Mouse (Mus musculus) retina, postnatal 1 day (tissue): ENCODE measurements at regions not wholly inside any gene's neighbourhood (a gene's known extent, or its start where the extent isn't known, plus 50 kb on each side); places are given as distances from the start of the nearest gene placed in this dataset.
A peak's percentile ranks its signal among the peaks of the same experiment; 100 is the strongest.

Experiments used
- DNase-seq: peaks from one replicate; pipeline ENCODE4 v3.0.0-alpha.2; 2012

- DNase-seq, result no peak
Measured at GRCm38 (mm10) chr4:34105251-34105650, 55.3 kb upstream of the Spaca1 start.

GRCm38 (mm10) chr4:34114323-34114722 lies 64.3 kb upstream of the Spaca1 start:
- no peak for DNase-seq

DNA sequence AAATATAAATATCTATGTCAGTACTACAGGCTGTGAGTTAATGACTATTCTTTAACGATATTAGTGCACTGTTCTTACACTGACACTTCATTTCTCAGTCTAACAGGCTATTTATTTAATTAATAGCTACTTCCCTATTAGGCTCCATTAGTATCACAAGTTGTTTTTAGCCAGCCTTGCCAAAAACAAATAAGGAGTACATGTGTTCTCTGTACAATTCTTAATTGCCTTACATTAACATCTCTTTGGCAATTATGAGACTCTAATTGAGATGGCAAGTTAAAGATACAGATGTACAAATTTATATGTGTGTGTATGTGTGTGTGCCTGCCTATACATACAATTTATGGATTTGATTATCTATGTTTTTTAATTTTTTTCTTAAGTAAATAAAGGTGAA lies 67.1 kb upstream of the Spaca1 start:
- no peak for DNase-seq

DNA sequence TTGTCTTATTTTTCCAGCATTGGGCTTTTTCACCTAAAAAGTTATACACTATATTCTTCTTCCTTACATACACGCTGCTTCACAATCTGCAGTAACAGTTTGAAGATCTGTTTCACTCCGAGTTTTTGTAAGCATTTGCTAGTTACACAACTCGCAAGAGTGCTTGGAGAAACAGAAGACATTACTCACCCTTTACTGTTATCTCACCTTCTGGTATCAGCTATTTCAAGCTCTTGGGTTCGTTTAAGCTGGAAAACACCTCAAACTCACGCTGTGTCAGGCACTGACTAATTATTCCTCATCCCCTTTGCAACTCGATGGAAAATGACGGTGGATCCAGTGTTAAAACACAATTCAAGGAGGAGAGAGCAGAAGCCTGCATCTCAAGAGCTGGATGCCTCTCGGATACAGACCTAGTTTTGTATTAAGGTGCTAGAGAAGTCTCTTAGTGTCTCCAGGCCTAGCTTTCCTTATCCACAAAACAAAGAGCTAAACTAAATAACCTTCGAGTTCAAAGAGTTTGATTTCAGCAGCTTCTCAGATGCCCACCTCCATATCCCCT lies 73.0 kb upstream of the Spaca1 start:
- no peak for DNase-seq

DNA sequence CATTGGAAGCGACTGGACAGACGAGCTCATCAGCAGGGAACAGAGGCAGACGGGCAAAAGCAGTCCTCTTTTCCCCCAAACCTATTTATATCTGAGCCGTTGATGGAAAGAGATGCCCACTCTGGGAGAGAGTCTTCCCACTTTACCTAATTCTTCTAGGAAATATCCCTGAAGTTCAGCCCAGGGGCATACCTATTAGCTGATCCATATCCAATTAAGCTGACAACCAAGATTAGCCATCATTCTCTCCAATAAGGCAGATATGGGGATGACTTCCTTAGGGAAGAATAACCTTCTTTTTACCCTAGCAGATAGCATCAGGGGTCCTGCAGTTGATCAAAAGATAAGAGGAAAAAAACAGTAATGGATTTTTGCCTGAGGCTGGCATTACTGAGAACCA lies 78.2 kb upstream of the Spaca1 start:
- peak; percentile 19 for DNase-seq

- peak; percentile 6 for DNase-seq
Measured at GRCm38 (mm10) chr4:34146133-34146867, 96.3 kb upstream of the Spaca1 start.

GRCm38 (mm10) chr4:34148956-34149739 lies 99.2 kb upstream of the Spaca1 start:
- DNase-seq, result peak; percentile 6

GRCm38 (mm10) chr4:34151605-34152347 lies 101.8 kb upstream of the Spaca1 start:
- peak; percentile 33 for DNase-seq

GRCm38 (mm10) chr4:34155501-34155900 lies 105.5 kb upstream of the Spaca1 start:
- DNase-seq, result no peak

DNA sequence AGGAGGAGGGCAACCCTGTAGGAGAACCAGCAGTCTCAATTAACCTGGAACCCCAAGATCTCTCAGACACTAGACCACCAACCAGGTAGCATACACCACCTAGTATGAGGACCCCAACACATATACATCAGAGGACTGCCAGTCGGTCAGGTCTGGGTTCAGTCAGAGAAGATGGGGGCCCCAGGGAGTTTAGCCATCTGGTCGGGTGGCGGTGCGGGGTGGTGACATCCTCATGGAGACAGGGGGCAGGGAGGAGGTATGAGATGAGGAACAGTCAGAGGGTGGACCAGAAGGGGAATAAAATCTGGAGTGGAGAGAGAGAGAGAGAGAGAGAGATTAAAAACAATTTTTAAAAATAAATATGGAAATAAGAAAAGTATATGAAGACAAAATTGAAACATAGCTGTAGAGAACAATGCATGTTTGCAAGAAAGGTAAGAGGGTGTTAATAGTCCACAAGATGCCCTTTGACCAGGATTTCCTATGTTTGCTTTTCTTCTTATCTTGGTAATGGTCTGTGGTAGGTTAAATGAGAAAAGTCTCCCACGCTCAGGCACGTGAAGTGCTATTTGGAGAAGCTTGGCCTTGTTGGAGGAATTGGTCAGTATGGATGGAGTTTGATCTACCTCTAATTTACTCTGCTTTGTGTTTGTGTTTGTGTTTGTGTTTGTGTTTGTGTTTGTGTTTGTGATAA lies 108.0 kb upstream of the Spaca1 start:
- no peak for DNase-seq

GRCm38 (mm10) chr4:34171265-34171862 lies 121.4 kb upstream of the Spaca1 start:
- DNase-seq, result no peak

GRCm38 (mm10) chr4:34172000-34172399 lies 122.0 kb upstream of the Spaca1 start:
- no peak for DNase-seq

DNA sequence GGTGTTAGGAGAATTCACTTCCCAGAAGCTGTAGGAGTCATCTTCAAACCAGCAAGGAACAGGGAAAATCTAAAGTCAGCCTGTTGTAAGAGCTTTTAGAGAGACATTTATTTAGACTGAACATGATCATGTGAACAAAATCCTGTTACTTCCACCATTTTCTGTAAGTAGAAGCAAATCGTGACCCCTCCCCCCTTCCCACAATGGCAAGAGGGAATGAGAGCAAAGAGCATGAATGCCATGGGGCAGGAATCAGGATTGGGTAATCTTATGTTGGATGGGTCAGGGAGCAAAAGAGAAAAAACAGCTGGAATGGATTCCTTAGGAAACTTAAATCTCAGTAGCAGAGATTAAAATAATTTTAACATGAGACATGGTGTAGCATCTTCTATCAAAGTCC lies 127.4 kb upstream of the Spaca1 start:
- DNase-seq, result no peak

DNA sequence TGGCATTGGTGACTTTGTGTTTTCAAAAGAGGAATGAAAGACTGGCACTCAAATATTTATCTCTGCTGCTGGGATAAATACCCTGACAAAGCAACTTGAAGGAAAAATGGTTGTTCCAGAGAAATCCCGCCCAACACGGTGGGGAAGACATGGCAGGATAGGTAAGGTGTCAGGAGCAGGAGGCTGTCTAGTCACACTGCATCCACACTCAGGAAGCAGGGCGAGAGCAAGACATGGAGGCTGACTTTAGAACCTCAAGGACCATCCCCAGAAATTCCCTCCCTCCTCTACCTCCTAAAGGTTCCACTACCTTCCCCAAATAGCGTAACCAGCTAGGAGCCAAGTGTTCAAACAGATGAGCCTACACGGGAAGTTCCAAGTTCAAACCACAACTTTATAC lies 136.5 kb upstream of the Spaca1 start:
- DNase-seq, result no peak

- no peak for DNase-seq
Measured at GRCm38 (mm10) chr4:34203193-34203848, 153.3 kb upstream of the Spaca1 start.

GRCm38 (mm10) chr4:34209179-34209896 lies 159.3 kb upstream of the Spaca1 start:
- DNase-seq, result no peak

DNA sequence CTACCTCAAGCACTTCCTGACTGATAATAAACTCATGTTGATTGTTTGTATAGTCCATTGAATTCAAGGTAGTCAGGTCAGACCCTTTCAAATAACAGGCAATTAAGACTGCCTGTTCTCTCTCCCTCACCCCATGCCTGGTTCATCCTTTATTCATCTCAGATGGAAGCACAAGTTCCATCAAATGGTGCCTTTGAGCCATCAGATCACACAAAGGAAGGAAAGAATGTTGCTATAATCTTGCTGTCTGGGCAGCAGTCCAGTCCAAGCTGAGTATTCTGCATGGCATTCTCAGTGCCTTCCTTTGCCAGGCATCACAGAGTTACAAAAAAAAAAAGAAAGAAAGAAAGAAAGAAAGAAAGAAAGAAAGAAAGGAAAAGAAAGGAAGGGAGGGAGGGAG lies 163.7 kb upstream of the Spaca1 start:
- no peak for DNase-seq

DNA sequence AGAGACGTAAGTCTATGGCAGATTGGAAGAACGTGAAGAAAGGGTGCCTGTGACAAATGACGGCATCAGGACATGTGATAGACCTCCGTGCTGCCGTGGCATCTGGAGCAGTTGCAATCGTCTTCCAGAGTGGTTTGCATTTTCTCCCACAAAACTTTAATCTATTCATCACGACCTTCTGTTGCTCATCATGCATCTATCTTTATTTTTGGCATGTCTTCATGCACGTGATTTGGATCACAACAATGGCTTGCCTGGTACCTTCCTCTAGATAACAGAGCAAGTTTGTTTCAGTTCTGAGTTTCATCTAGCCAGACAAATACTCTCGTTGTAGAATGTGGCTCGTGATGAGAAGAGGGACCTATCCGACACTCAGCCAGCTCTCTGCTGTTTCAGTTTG lies 164.4 kb upstream of the Spaca1 start:
- no peak for DNase-seq

DNA sequence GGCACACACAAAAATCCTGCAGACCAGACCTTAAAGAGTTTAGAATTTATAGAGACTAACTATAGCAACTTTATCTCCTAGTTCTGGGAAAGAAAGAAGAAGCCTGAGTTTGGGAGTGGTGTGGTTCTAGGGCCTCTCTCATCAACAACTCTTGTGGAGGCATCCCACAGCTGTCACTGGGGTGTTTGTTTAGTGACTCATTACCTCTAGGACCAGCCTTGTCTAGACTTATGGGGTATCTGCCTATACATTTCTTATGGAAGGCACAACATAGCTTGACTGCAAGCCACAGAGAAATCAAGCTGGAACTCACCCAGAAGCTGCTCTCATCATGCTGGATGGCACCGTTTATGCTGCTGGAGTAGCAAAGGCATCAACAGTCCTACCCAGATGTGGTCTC lies 171.9 kb upstream of the Spaca1 start:
- DNase-seq, result no peak

DNA sequence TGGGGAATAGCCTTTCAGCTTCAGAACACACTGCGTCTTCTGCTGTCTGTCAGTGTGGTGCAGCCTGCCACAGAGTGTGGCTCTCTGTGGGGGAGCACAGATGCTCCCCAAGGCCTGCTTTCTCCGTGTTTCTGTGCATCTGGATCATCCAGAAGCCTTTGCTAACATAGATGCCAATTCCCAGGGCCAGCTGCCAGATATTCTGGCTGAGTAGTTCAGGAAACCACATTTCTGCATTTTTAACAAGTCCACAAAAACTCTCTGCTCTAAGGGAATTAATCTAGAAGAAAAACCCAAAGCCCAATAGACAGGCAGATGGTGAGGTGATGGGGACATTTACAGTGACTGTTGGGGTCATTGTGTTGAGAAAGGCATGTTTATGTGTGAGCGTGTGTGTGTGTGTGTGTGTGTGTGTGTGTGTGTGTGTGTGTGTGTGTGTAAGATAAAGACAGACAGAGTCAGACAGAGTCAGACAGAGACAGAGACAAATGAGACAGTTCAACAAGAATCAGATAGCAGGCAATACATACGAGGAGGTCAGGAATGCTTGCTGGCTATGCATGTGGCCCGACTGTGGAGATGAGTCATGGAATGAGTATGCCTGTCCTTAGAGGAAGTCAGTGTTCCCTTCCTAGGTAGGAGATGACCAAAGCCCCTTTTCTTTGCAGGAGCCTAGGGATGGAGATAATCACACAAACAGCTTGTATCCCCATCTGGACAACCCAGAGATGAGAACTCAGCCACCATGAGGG lies 176.3 kb upstream of the Spaca1 start:
- no peak for DNase-seq
